Mouse (Mus musculus): Measurements from ENCODE around the gene Gm12248.
"Not testable (repeated sequence)": the region's sequence is repeated elsewhere in the genome, so short reads cannot be mapped to it uniquely, and the experiment has no call there.

Gene Gm12248

GRCm38 (mm10) chr11:58116560-58116959, 23.6 kb upstream of the Gm12248 start:
- no peaks in the 10 kb centered on the region for H3K27me3 ChIP-seq (ENCODE audit: control insufficient read depth, insufficient read depth, low read length, poor library complexity, severe bottlenecking)
- DNase-seq (ENCODE audit: low read depth, low spot score), result no peak
- peaks cover 22% of the 10 kb centered on the region for H3K36me3 ChIP-seq (ENCODE audit: control insufficient read depth, insufficient read depth, low read length, poor library complexity, severe bottlenecking)

- Histone ChIP-seq H3K27me3 (ENCODE audit: control insufficient read depth, insufficient read depth, low read length, poor library complexity, severe bottlenecking) (no peaks in the 10 kb centered on the region), H3K36me3 (ENCODE audit: control insufficient read depth, insufficient read depth, low read length, poor library complexity, severe bottlenecking) (peaks cover 2% of the 10 kb centered on the region)
- no peak for DNase-seq (ENCODE audit: low read depth, low spot score)
These were observed 14.9 kb upstream of the Gm12248 start for GRCm38 (mm10) chr11:58107664-58108337.

- DNase-seq (ENCODE audit: low read depth, low spot score), result no peak
- Histone ChIP-seq H3K36me3 (ENCODE audit: control insufficient read depth, insufficient read depth, low read length, poor library complexity, severe bottlenecking) (peaks cover 2% of the 10 kb centered on the region), H3K27me3 (ENCODE audit: control insufficient read depth, insufficient read depth, low read length, poor library complexity, severe bottlenecking) (no peaks in the 10 kb centered on the region)
These were observed 14.1 kb upstream of the Gm12248 start for GRCm38 (mm10) chr11:58107009-58107408.

- Histone ChIP-seq H3K36me3 (ENCODE audit: control insufficient read depth, insufficient read depth, low read length, poor library complexity, severe bottlenecking) (no peaks in the 10 kb centered on the region; the same call in 1 of the 2 replicates), H3K27me3 (ENCODE audit: control insufficient read depth, insufficient read depth, low read length, poor library complexity, severe bottlenecking) (no peaks in the 10 kb centered on the region)
- peak; percentile 66 for DNase-seq (ENCODE audit: low read depth, low spot score)
These were observed 11.4 kb upstream of the Gm12248 start for GRCm38 (mm10) chr11:58104351-58104791.

- peak; percentile 99 for DNase-seq (ENCODE audit: low read depth, low spot score)
- H3K27me3 ChIP-seq (ENCODE audit: control insufficient read depth, insufficient read depth, low read length, poor library complexity, severe bottlenecking), result no peaks in the 10 kb centered on the region
- no peaks in the 10 kb centered on the region; the same call in 1 of the 2 replicates for H3K36me3 ChIP-seq (ENCODE audit: control insufficient read depth, insufficient read depth, low read length, poor library complexity, severe bottlenecking)
These were observed 10.9 kb upstream of the Gm12248 start, which contains the start of gene Cnot8 for GRCm38 (mm10) chr11:58103697-58104306. Gene Cnot8, plus strand, starts transcription at chr11:58104153.

- no peak for DNase-seq (ENCODE audit: low read depth, low spot score)
- no peaks in the 10 kb centered on the region for H3K27me3 ChIP-seq (ENCODE audit: control insufficient read depth, insufficient read depth, low read length, poor library complexity, severe bottlenecking)
- no peaks in the 10 kb centered on the region; the same call in 1 of the 2 replicates for H3K36me3 ChIP-seq (ENCODE audit: control insufficient read depth, insufficient read depth, low read length, poor library complexity, severe bottlenecking)
These were observed 10.4 kb upstream of the Gm12248 start for GRCm38 (mm10) chr11:58103344-58103653.

- DNase-seq (ENCODE audit: low read depth, low spot score), result peak; percentile 88
- H3K27me3 ChIP-seq (ENCODE audit: control insufficient read depth, insufficient read depth, low read length, poor library complexity, severe bottlenecking), result no peaks in the 10 kb centered on the region
- H3K36me3 ChIP-seq (ENCODE audit: control insufficient read depth, insufficient read depth, low read length, poor library complexity, severe bottlenecking), result no peaks in the 10 kb centered on the region; the same call in 1 of the 2 replicates
These were observed 9.8 kb upstream of the Gm12248 start for GRCm38 (mm10) chr11:58102581-58103343.

- no peak for DNase-seq (ENCODE audit: low read depth, low spot score)
These were observed 9.2 kb upstream of the Gm12248 start for GRCm38 (mm10) chr11:58102146-58102545.

GRCm38 (mm10) chr11:58101194-58101720, 8.3 kb upstream of the Gm12248 start:
- Histone ChIP-seq H3K27me3 (ENCODE audit: control insufficient read depth, insufficient read depth, low read length, poor library complexity, severe bottlenecking) (no peaks in the 10 kb centered on the region), H3K36me3 (ENCODE audit: control insufficient read depth, insufficient read depth, low read length, poor library complexity, severe bottlenecking) (no peaks in the 10 kb centered on the region)
- no peak for DNase-seq (ENCODE audit: low read depth, low spot score)

More at GRCm38 (mm10) chr11:58102146-58102545, 9.2 kb upstream of the Gm12248 start:
- Histone ChIP-seq H3K27me3 (ENCODE audit: control insufficient read depth, insufficient read depth, low read length, poor library complexity, severe bottlenecking) (no peaks in the 10 kb centered on the region), H3K36me3 (ENCODE audit: control insufficient read depth, insufficient read depth, low read length, poor library complexity, severe bottlenecking) (no peaks in the 10 kb centered on the region; the same call in 1 of the 2 replicates)

GRCm38 (mm10) chr11:58100006-58100405, 7.1 kb upstream of the Gm12248 start:
- Histone ChIP-seq H3K27me3 (ENCODE audit: control insufficient read depth, insufficient read depth, low read length, poor library complexity, severe bottlenecking) (no peaks in the 10 kb centered on the region), H3K36me3 (ENCODE audit: control insufficient read depth, insufficient read depth, low read length, poor library complexity, severe bottlenecking) (no peaks in the 10 kb centered on the region)
- no peak for DNase-seq (ENCODE audit: low read depth, low spot score)

GRCm38 (mm10) chr11:58098366-58098720, 5.4 kb upstream of the Gm12248 start:
- H3K36me3 ChIP-seq (ENCODE audit: control insufficient read depth, insufficient read depth, low read length, poor library complexity, severe bottlenecking); H3K27me3 ChIP-seq (ENCODE audit: control insufficient read depth, insufficient read depth, low read length, poor library complexity, severe bottlenecking): not testable (repeated sequence)
- peak; percentile 60 for DNase-seq (ENCODE audit: low read depth, low spot score)

GRCm38 (mm10) chr11:58097621-58098365, 4.9 kb upstream of the Gm12248 start:
- H3K27me3 ChIP-seq (ENCODE audit: control insufficient read depth, insufficient read depth, low read length, poor library complexity, severe bottlenecking), result no peaks in the 10 kb centered on the region
- peak; percentile 61 for DNase-seq (ENCODE audit: low read depth, low spot score)
- no peaks in the 10 kb centered on the region for H3K36me3 ChIP-seq (ENCODE audit: control insufficient read depth, insufficient read depth, low read length, poor library complexity, severe bottlenecking)

GRCm38 (mm10) chr11:58096821-58097620, 4.1 kb upstream of the Gm12248 start:
- H3K27me3 ChIP-seq (ENCODE audit: control insufficient read depth, insufficient read depth, low read length, poor library complexity, severe bottlenecking), result no peaks in the 10 kb centered on the region
- H3K36me3 ChIP-seq (ENCODE audit: control insufficient read depth, insufficient read depth, low read length, poor library complexity, severe bottlenecking), result no peaks in the 10 kb centered on the region
- no peak for DNase-seq (ENCODE audit: low read depth, low spot score)

- H3K36me3 ChIP-seq (ENCODE audit: control insufficient read depth, insufficient read depth, low read length, poor library complexity, severe bottlenecking), result no peaks in the 10 kb centered on the region
- DNase-seq (ENCODE audit: low read depth, low spot score), result peak; percentile 65
These were observed 3.2 kb upstream of the Gm12248 start for GRCm38 (mm10) chr11:58096160-58096559.

More at GRCm38 (mm10) chr11:58096160-58096559, 3.2 kb upstream of the Gm12248 start:
- H3K27me3 ChIP-seq (ENCODE audit: control insufficient read depth, insufficient read depth, low read length, poor library complexity, severe bottlenecking), result no peaks in the 10 kb centered on the region
